Mouse (Mus musculus) megakaryocyte, embryonic 14.5 days (primary cell): ENCODE data around the gene Rbm42. TPM values are rescaled to one million over a fixed set of nuclear protein-coding genes. Genes with fewer than 3 reads are reported as not detected.

Experiments
- H3K27me3 ChIP-seq: replicated peaks from 2 replicates; pipeline ENCODE3; 2012; ENCODE audit warnings: inconsistent platforms
- H3K36me3 ChIP-seq: replicated peaks from 2 replicates; pipeline ENCODE3; 2012; ENCODE audit warnings: low read length, inconsistent platforms, mixed read lengths
- H3K4me1 ChIP-seq: 2 replicates; pipeline ENCODE4 v1.6.1; 2012; ENCODE audit warnings: inconsistent platforms
- H3K4me3 ChIP-seq: replicated peaks from 2 replicates; pipeline ENCODE3; 2012; ENCODE audit warnings: moderate library complexity, mild to moderate bottlenecking, inconsistent platforms
- H3K9me3 ChIP-seq: 2 replicates; pipeline ENCODE4 v1.6.1; 2012; ENCODE audit warnings: inconsistent platforms
- FLI1 ChIP-seq: IDR thresholded peaks from 2 replicates; pipeline ENCODE4 v1.6.1; 2012; ENCODE audit warnings: low read length, inconsistent platforms, mixed read lengths
- GATA1 ChIP-seq: IDR thresholded peaks from 3 replicates; pipeline ENCODE4 v1.6.1; 2012; ENCODE audit warnings: mixed read lengths, low read length, inconsistent platforms, borderline replicate concordance
- polyA plus RNA-seq: library from polyadenylated mRNA; stranded (reverse); fragments of >175 nt; gene quantifications from 2 replicates; pipeline ENCODE4 v1.2.3, GENCODE M21; 2012; ENCODE audit warnings: low replicate concordance; ENCODE audit not compliant: insufficient read depth

Rbm42 gene
- polyA plus RNA-seq, 1 experiment: 261 TPM

- no peaks in the 10 kb centered on the region for H3K9me3 ChIP-seq
- no peaks in the 10 kb centered on the region for H3K36me3 ChIP-seq
- peaks cover 17% of the 10 kb centered on the region for H3K27me3 ChIP-seq
- TF ChIP-seq GATA1 (no peak), FLI1 (no peak)
- no peak overlapping the region for H3K4me3 ChIP-seq
- peaks cover 18% of the 10 kb centered on the region for H3K4me1 ChIP-seq
These were observed 45.2 kb downstream of the Rbm42 start for GRCm38 (mm10) chr7:30604944-30605343.

GRCm38 (mm10) chr7:30604424-30604823, 45.7 kb downstream of the Rbm42 start:
- no peak overlapping the region for H3K4me3 ChIP-seq
- H3K9me3 ChIP-seq: no peaks in the 10 kb centered on the region
- peaks cover 21% of the 10 kb centered on the region for H3K27me3 ChIP-seq
- TF ChIP-seq FLI1 (no peak), GATA1 (no peak)
- no peaks in the 10 kb centered on the region for H3K36me3 ChIP-seq
- peaks cover 20% of the 10 kb centered on the region for H3K4me1 ChIP-seq

GRCm38 (mm10) chr7:30602583-30602982, 47.5 kb downstream of the Rbm42 start:
- TF ChIP-seq GATA1: no peak
- no peak for TF ChIP-seq FLI1
- H3K36me3 ChIP-seq: no peaks in the 10 kb centered on the region

GRCm38 (mm10) chr7:30600651-30601050, 49.5 kb downstream of the Rbm42 start:
- Histone ChIP-seq H3K9me3 (peaks cover 3% of the 10 kb centered on the region; the same call in 1 of the 2 replicates), H3K4me3 (no peak overlapping the region)
- TF ChIP-seq GATA1: no peak
- no peak for TF ChIP-seq FLI1

More at GRCm38 (mm10) chr7:30602583-30602982, 47.5 kb downstream of the Rbm42 start:
- Histone ChIP-seq H3K4me3 (no peak overlapping the region), H3K9me3 (peaks cover 3% of the 10 kb centered on the region; the same call in 1 of the 2 replicates), H3K27me3 (peaks cover 30% of the 10 kb centered on the region), H3K4me1 (peaks cover 10% of the 10 kb centered on the region)

GRCm38 (mm10) chr7:30599933-30600353, 50.2 kb downstream of the Rbm42 start:
- Histone ChIP-seq H3K4me1 (peaks cover 12% of the 10 kb centered on the region), H3K36me3 (no peaks in the 10 kb centered on the region), H3K27me3 (peaks cover 34% of the 10 kb centered on the region), H3K4me3 (peak overlapping the region; percentile 33), H3K9me3 (peaks cover 3% of the 10 kb centered on the region; the same call in 1 of the 2 replicates)
- TF ChIP-seq GATA1: no peak
- no peak for TF ChIP-seq FLI1

More at GRCm38 (mm10) chr7:30600651-30601050, 49.5 kb downstream of the Rbm42 start:
- Histone ChIP-seq H3K27me3 (peaks cover 28% of the 10 kb centered on the region), H3K36me3 (no peaks in the 10 kb centered on the region), H3K4me1 (peaks cover 10% of the 10 kb centered on the region)

- Histone ChIP-seq H3K27me3 (peaks cover 37% of the 10 kb centered on the region), H3K4me3 (no peak within 1 kb of the TSS), H3K36me3 (no peaks in the 10 kb centered on the region), H3K9me3 (peaks cover 3% of the 10 kb centered on the region; the same call in 1 of the 2 replicates), H3K4me1 (peaks cover 23% of the 10 kb centered on the region)
- TF ChIP-seq GATA1 (no peak), FLI1 (no peak)
These were observed 51.3 kb downstream of the Rbm42 start, which contains the start of gene Zbtb32 for GRCm38 (mm10) chr7:30598786-30599185. TSS of gene Zbtb32 (minus strand) at chr7:30598909.

- Histone ChIP-seq H3K4me3 (no peak overlapping the region), H3K36me3 (no peaks in the 10 kb centered on the region), H3K4me1 (peaks cover 36% of the 10 kb centered on the region), H3K9me3 (peaks cover 3% of the 10 kb centered on the region; the same call in 1 of the 2 replicates), H3K27me3 (peaks cover 37% of the 10 kb centered on the region)
- TF ChIP-seq GATA1: no peak
- TF ChIP-seq FLI1: no peak
These were observed 53.3 kb downstream of the Rbm42 start for GRCm38 (mm10) chr7:30596811-30597210.

GRCm38 (mm10) chr7:30596093-30596492, 54.0 kb downstream of the Rbm42 start:
- peaks cover 40% of the 10 kb centered on the region for H3K4me1 ChIP-seq
- peaks cover 3% of the 10 kb centered on the region; the same call in 1 of the 2 replicates for H3K9me3 ChIP-seq
- peaks cover 37% of the 10 kb centered on the region for H3K27me3 ChIP-seq
- H3K36me3 ChIP-seq: no peaks in the 10 kb centered on the region
- H3K4me3 ChIP-seq: no peak overlapping the region
- TF ChIP-seq GATA1: no peak
- no peak for TF ChIP-seq FLI1

GRCm38 (mm10) chr7:30594510-30595024, 55.5 kb downstream of the Rbm42 start:
- H3K36me3 ChIP-seq: no peaks in the 10 kb centered on the region
- H3K27me3 ChIP-seq: peaks cover 26% of the 10 kb centered on the region
- H3K9me3 ChIP-seq: peaks cover 3% of the 10 kb centered on the region; the same call in 1 of the 2 replicates
- no peak overlapping the region for H3K4me3 ChIP-seq
- H3K4me1 ChIP-seq: peaks cover 42% of the 10 kb centered on the region
- TF ChIP-seq GATA1: no peak
- no peak for TF ChIP-seq FLI1

GRCm38 (mm10) chr7:30593579-30594509, 56.3 kb downstream of the Rbm42 start:
- H3K9me3 ChIP-seq: peaks cover 3% of the 10 kb centered on the region; the same call in 1 of the 2 replicates
- no peaks in the 10 kb centered on the region for H3K36me3 ChIP-seq
- peaks cover 44% of the 10 kb centered on the region for H3K4me1 ChIP-seq
- TF ChIP-seq FLI1 (no peak), GATA1 (no peak)
- H3K27me3 ChIP-seq: peaks cover 25% of the 10 kb centered on the region
- H3K4me3 ChIP-seq: no peak overlapping the region
